Mouse (Mus musculus) liver, postnatal 0 days (tissue): Measurements from ENCODE around the gene Pfdn6. TPM values are rescaled to one million over a fixed set of nuclear protein-coding genes. Genes with fewer than 3 reads are reported as not detected.

Experiments
- ATAC-seq: fragments of 200-750 bp; cut with Nextera tagmentation; 2 replicates; pipeline ENCODE4 v1.8.0; 2017; ENCODE audit warnings: mild to moderate bottlenecking, moderate library complexity
- DNase-seq: peaks from one replicate; pipeline ENCODE4 v3.0.0-alpha.2; 2016
- H3K27ac ChIP-seq: fragments of 300-500 bp; sonication (generic); 2 replicates; pipeline ENCODE4 v1.5.1; 2014; ENCODE audit warnings: antibody characterized with exemption, moderate library complexity, mild to moderate bottlenecking, low read depth
- H3K27me3 ChIP-seq: fragments of 300-500 bp; sonication (generic); 2 replicates; pipeline ENCODE4 v1.6.1; 2014; ENCODE audit warnings: low read length, control low read depth, mixed read lengths; ENCODE audit not compliant: insufficient read depth
- H3K36me3 ChIP-seq: fragments of 300-500 bp; sonication (generic); replicated peaks from 2 replicates; pipeline ENCODE4 v1.6.1; 2014; ENCODE audit warnings: mild to moderate bottlenecking, control low read depth, low read length, moderate library complexity, mixed read lengths; ENCODE audit not compliant: insufficient read depth
- H3K4me1 ChIP-seq: fragments of 300-500 bp; sonication (generic); 2 replicates; pipeline ENCODE4 v1.6.1; 2014; ENCODE audit warnings: antibody characterized with exemption, mild to moderate bottlenecking, control low read depth; ENCODE audit not compliant: insufficient read depth
- H3K4me2 ChIP-seq: fragments of 300-500 bp; sonication (generic); 2 replicates; pipeline ENCODE4 v1.6.1; 2014; ENCODE audit warnings: low read depth, mild to moderate bottlenecking, low read length, moderate library complexity, mixed read lengths
- H3K4me3 ChIP-seq: fragments of 300-500 bp; sonication (generic); 2 replicates; pipeline ENCODE4 v1.5.1; 2014; ENCODE audit warnings: low read depth, low read length
- H3K9ac ChIP-seq: fragments of 300-500 bp; sonication (generic); replicated peaks from 2 replicates; pipeline ENCODE4 v1.6.1; 2014; ENCODE audit warnings: mild to moderate bottlenecking, moderate library complexity
- H3K9me3 ChIP-seq: fragments of 300-500 bp; sonication (generic); 2 replicates; pipeline ENCODE4 v1.6.1; 2016; ENCODE audit warnings: mild to moderate bottlenecking, control low read depth, low read length, mixed read lengths
- CTCF ChIP-seq: sonication (generic); IDR thresholded peaks from 2 replicates; pipeline ENCODE4 v1.5.1; 2016; ENCODE audit warnings: antibody characterized with exemption, low read depth
- EP300 ChIP-seq: IDR thresholded peaks from 2 replicates; pipeline ENCODE4 v1.6.1; 2016; ENCODE audit warnings: antibody characterized with exemption, low read depth, mild to moderate bottlenecking
- WGBS: fragments of 180-500 bp; shearing (Covaris S2); extraction: QIAGEN DNeasy Blood & Tissue Kit; methylation state at CpG from one replicate; pipeline ENCODE4 v1.1.7; 2014; ENCODE audit not compliant: insufficient replicate concordance; 5-methylcytosine and 5-hydroxymethylcytosine counted together
- polyA plus RNA-seq: library from polyadenylated mRNA; unstranded; fragments of >200 nt; fragmentation: Nextera tagmentation; extraction: Ambion mirVana; gene quantifications from 2 replicates; pipeline ENCODE4 v1.2.1, GENCODE M21; 2015

The Pfdn6 gene
- polyA plus RNA-seq, 1 experiment from 2014 or later: 85.5 TPM

GRCm38 (mm10) chr17:33978631-33979031 is 38.5 kb upstream of the Pfdn6 start:
- H3K4me1 ChIP-seq: peaks cover 26% of the 10 kb centered on the region
- peak; percentile 89 for ATAC-seq
- H3K27ac ChIP-seq: peak overlapping the region; percentile 91
- no peaks in the 10 kb centered on the region for H3K9me3 ChIP-seq
- peak overlapping the region; percentile 90 for H3K4me2 ChIP-seq
- H3K27me3 ChIP-seq: peaks cover 7% of the 10 kb centered on the region; the same call in 1 of the 2 replicates
- H3K9ac ChIP-seq: peak overlapping the region; percentile 68
- H3K36me3 ChIP-seq: no peaks in the 10 kb centered on the region
- WGBS: under 1% methylated on average over 16 of the region's 17 CpGs
- TF ChIP-seq CTCF: no peak
- TF ChIP-seq EP300: peak; percentile 62
- peak overlapping the region; percentile 68 for H3K4me3 ChIP-seq
- peak; percentile 89 for DNase-seq

- 3% methylated on average over 57 of the region's 57 CpGs for WGBS
- Histone ChIP-seq H3K27ac (peak overlapping the region; percentile 91), H3K4me1 (peaks cover 26% of the 10 kb centered on the region), H3K4me3 (peak overlapping the region; percentile 68), H3K4me2 (peak overlapping the region; percentile 90), H3K36me3 (no peaks in the 10 kb centered on the region), H3K9me3 (no peaks in the 10 kb centered on the region), H3K27me3 (peaks cover 7% of the 10 kb centered on the region; the same call in 1 of the 2 replicates), H3K9ac (peak overlapping the region; percentile 68)
- no peak for TF ChIP-seq EP300
- no peak for TF ChIP-seq CTCF
- ATAC-seq: peak; percentile 3
- DNase-seq: no peak
These were observed 37.9 kb upstream of the Pfdn6 start for GRCm38 (mm10) chr17:33977861-33978557.

- 61% methylated on average over 3 of the region's 3 CpGs for WGBS
- no peak for ATAC-seq
- TF ChIP-seq EP300 (peak; percentile 50), CTCF (no peak)
- Histone ChIP-seq H3K36me3 (no peaks in the 10 kb centered on the region), H3K4me2 (no peak overlapping the region), H3K9ac (no peak overlapping the region), H3K4me1 (peaks cover 7% of the 10 kb centered on the region; the same call in 1 of the 2 replicates), H3K4me3 (no peak overlapping the region), H3K9me3 (peaks cover 7% of the 10 kb centered on the region; the same call in 1 of the 2 replicates), H3K27me3 (peaks cover 7% of the 10 kb centered on the region; the same call in 1 of the 2 replicates), H3K27ac (no peak overlapping the region)
- DNase-seq: no peak
These were observed 33.4 kb upstream of the Pfdn6 start for GRCm38 (mm10) chr17:33973572-33973971.

GRCm38 (mm10) chr17:33972691-33973090 is 32.5 kb upstream of the Pfdn6 start:
- 13% methylated on average over 1 of the region's 1 CpGs for WGBS
- no peak for DNase-seq
- ATAC-seq: no peak

GRCm38 (mm10) chr17:33969394-33969793 is 29.3 kb upstream of the Pfdn6 start:
- Histone ChIP-seq H3K27ac (no peak overlapping the region), H3K9me3 (peaks cover 7% of the 10 kb centered on the region; the same call in 1 of the 2 replicates), H3K36me3 (peaks cover 6% of the 10 kb centered on the region; the same call in 1 of the 2 replicates), H3K4me3 (no peak overlapping the region), H3K4me1 (no peaks in the 10 kb centered on the region), H3K9ac (no peak overlapping the region), H3K4me2 (no peak overlapping the region), H3K27me3 (no peaks in the 10 kb centered on the region)
- no peak for DNase-seq
- TF ChIP-seq CTCF: peak; percentile 57
- no peak for TF ChIP-seq EP300
- ATAC-seq: no peak
- 78% methylated on average over 4 of the region's 4 CpGs for WGBS

More at GRCm38 (mm10) chr17:33972691-33973090, 32.5 kb upstream of the Pfdn6 start:
- peaks cover 7% of the 10 kb centered on the region; the same call in 1 of the 2 replicates for H3K9me3 ChIP-seq
- H3K36me3 ChIP-seq: no peaks in the 10 kb centered on the region
- H3K27ac ChIP-seq: no peak overlapping the region
- no peaks in the 10 kb centered on the region; the same call in 1 of the 2 replicates for H3K4me1 ChIP-seq
- H3K4me3 ChIP-seq: no peak overlapping the region
- H3K27me3 ChIP-seq: peaks cover under 1% of the 10 kb centered on the region; the same call in 1 of the 2 replicates
- H3K4me2 ChIP-seq: no peak overlapping the region
- H3K9ac ChIP-seq: no peak overlapping the region
- TF ChIP-seq EP300 (no peak), CTCF (no peak)

GRCm38 (mm10) chr17:33968927-33969326 is 28.8 kb upstream of the Pfdn6 start:
- Histone ChIP-seq H3K9ac (no peak overlapping the region), H3K27me3 (no peaks in the 10 kb centered on the region), H3K36me3 (peaks cover 6% of the 10 kb centered on the region; the same call in 1 of the 2 replicates), H3K4me1 (no peaks in the 10 kb centered on the region), H3K9me3 (peaks cover 7% of the 10 kb centered on the region; the same call in 1 of the 2 replicates), H3K4me3 (no peak overlapping the region), H3K27ac (no peak overlapping the region), H3K4me2 (no peak overlapping the region)
- ATAC-seq (peak; percentile 78), DNase-seq (no peak)
- 33% methylated on average over 5 of the region's 5 CpGs for WGBS
- TF ChIP-seq EP300 (no peak), CTCF (peak; percentile 53)
